Mouse (Mus musculus) left cerebral cortex, adult 11 months (tissue): ENCODE data around the gene Pdzrn3.

Experiments used
- DNase-seq: peaks from one replicate; pipeline ENCODE4 v3.0.0; 2022; ENCODE audit warnings: low spot score

Pdzrn3 gene

GRCm38 (mm10) chr6:101289428-101289827 lies 88.3 kb downstream of the Pdzrn3 start:
- DNase-seq, result no peak

- no peak for DNase-seq
Measured at GRCm38 (mm10) chr6:101287566-101288173, 90.0 kb downstream of the Pdzrn3 start.

GRCm38 (mm10) chr6:101287077-101287476 lies 90.6 kb downstream of the Pdzrn3 start:
- no peak for DNase-seq

GRCm38 (mm10) chr6:101284368-101284955 lies 93.2 kb downstream of the Pdzrn3 start:
- DNase-seq, result no peak

- DNase-seq, result no peak
Measured at GRCm38 (mm10) chr6:101283891-101284290, 93.8 kb downstream of the Pdzrn3 start.

- no peak for DNase-seq
Measured at GRCm38 (mm10) chr6:101281644-101282043, 96.1 kb downstream of the Pdzrn3 start.

- no peak for DNase-seq
Measured at GRCm38 (mm10) chr6:101280811-101281218, 96.9 kb downstream of the Pdzrn3 start.

- DNase-seq, result no peak
Measured at GRCm38 (mm10) chr6:101278286-101278932, 99.3 kb downstream of the Pdzrn3 start.

GRCm38 (mm10) chr6:101276261-101276660 lies 101.4 kb downstream of the Pdzrn3 start:
- no peak for DNase-seq

GRCm38 (mm10) chr6:101275806-101276205 lies 101.9 kb downstream of the Pdzrn3 start:
- no peak for DNase-seq

- DNase-seq, result no peak
Measured at GRCm38 (mm10) chr6:101274846-101275245, 102.9 kb downstream of the Pdzrn3 start.

- DNase-seq, result no peak
Measured at GRCm38 (mm10) chr6:101272256-101272655, 105.4 kb downstream of the Pdzrn3 start.

GRCm38 (mm10) chr6:101271378-101272135 lies 106.1 kb downstream of the Pdzrn3 start:
- no peak for DNase-seq

- DNase-seq, result no peak
Measured at GRCm38 (mm10) chr6:101270095-101270826, 107.4 kb downstream of the Pdzrn3 start.

- DNase-seq, result no peak
Measured at GRCm38 (mm10) chr6:101269335-101270094, 108.2 kb downstream of the Pdzrn3 start.

GRCm38 (mm10) chr6:101268266-101268665 lies 109.4 kb downstream of the Pdzrn3 start:
- no peak for DNase-seq

GRCm38 (mm10) chr6:101266787-101267186 lies 110.9 kb downstream of the Pdzrn3 start:
- DNase-seq, result peak; percentile 74

- no peak for DNase-seq
Measured at GRCm38 (mm10) chr6:101263544-101263943, 114.2 kb downstream of the Pdzrn3 start.

- DNase-seq, result no peak
Measured at GRCm38 (mm10) chr6:101261513-101261912, 116.2 kb downstream of the Pdzrn3 start.

- DNase-seq, result no peak
Measured at GRCm38 (mm10) chr6:101259411-101259810, 118.3 kb downstream of the Pdzrn3 start.

GRCm38 (mm10) chr6:101257418-101257817 lies 120.3 kb downstream of the Pdzrn3 start:
- DNase-seq, result no peak
